Mouse (Mus musculus) 3134 (cell line): Measurements from ENCODE around the gene Fam20a.

Source experiments
- DNase-seq: peaks from one replicate; pipeline ENCODE4 v3.0.0-alpha.2; 2011; ENCODE audit warnings: low spot score; ENCODE audit not compliant: insufficient read length; ENCODE audit errors: extremely low read depth

Fam20a gene

DNA sequence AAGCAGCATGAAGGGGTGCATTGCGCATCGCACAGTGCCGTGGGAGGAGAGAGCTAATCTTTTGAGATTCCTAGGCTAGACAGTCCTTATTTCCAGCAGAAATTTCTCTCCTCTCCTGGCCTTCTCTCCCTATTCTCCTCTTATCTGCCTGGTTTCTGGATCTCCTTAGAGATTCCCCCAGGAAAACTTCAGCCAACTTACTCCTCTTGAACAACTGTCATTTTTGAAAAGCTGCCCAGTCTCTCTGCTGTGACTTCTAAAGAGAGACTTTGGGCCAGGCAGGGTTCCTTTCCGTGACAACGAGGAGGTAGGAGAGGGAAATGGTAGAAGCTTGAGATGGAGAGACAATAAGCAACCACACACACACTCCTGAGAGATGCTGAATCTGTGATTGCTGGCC is 4.6 kb downstream of the Fam20a start:
- DNase-seq: no peak

DNA sequence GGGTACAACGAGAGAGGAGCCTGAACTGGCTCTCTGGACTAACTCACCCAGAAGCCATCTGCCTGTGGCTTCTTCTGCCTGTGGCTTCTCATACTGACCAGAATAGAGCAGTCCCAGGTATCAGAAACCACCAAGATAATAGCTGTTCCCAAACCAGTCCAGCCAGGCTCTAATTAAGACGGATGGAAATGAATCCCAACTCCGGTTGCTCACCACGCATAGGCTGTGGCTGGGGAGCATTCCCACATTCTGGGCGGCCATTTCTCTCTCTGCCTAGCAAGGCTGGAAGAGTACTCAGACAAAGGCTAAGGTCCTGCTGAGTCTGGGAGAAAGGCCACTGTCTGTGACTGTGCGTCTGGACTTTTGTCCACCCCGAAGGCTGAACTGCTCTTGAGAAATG is 5.1 kb downstream of the Fam20a start:
- DNase-seq: no peak

DNA sequence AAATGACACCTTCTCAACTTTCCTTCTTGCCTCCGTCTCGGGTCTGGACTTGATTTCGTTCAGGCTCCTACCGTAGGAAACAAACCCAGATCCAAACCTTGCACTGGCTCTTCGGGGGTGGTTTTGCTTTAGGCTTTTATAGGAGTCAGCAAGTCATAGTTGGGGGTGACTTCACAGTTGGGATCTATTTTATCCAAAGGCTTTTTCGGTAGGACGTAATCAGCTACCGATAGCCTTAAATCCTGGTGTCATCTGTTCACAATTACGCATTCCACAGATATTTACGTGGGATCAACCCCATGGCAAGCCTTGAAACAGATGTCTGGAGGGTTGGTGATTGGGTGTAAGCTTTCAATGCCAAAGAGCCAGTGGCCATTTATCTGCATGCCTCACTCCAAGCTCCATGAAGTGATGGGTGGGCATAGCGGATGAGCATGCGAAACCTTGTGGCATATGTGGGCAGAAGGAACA is 6.7 kb downstream of the Fam20a start:
- no peak for DNase-seq

DNA sequence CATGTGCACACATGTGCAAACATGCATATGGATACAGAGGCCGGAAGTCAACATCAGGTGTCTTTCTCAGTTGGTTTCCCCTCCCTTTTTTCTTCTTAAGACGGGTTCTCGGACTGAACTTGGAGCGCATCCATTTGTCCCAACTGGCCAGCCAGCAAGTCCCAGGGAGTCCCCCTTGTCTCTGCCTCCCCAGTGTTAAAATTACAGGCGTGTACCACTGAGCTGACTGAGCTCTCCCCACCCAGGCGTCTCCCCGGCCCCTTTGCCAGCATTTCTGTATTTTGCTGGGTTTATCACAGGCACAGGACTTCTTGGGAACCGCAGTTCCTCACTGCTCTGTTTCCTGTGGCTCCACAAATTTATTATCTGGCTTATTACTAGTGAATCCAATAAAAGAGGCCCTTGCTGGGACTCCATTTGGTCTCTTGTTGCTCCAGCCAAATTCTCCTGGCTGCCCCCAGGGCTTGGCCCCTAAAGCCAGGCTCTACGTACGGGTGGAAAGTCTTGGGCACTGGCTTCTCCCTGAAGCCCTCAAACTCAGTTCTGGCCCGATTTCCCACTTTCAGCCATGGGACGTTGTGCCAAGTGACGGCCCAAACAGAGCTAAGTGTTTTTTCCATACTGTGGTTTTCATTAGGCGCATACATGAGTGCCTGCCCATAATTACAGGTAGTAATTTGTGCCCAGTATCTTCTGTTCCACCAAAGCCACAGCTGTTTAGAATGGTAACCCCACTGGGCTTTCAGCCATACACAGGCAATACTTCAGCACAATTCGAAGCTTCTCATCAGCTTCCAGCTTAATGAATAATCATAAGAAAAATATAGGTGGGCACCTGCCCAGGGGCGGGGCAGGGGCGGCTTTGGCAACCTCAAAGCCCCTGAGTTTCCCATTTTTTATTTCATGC is 7.5 kb downstream of the Fam20a start:
- no peak for DNase-seq

DNA sequence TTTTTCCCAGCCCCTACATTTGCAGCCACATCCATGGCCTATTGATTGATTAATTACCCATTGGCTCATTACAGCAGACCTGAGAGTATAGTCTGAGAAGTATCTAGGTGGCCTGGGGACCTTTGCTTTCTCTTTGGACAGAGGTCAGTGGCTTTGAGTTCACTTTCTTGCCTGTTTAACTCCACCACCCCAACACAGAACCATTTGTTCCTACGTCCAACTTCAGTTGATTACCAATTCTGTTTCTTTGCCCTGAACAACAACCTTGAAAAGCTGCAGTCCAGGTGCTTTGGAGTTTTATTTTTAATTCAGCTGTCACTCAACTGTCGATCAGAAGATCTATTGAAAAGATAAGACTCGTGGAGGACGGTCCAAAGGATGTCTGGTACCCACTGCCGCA is 12.6 kb downstream of the Fam20a start:
- no peak for DNase-seq

DNA sequence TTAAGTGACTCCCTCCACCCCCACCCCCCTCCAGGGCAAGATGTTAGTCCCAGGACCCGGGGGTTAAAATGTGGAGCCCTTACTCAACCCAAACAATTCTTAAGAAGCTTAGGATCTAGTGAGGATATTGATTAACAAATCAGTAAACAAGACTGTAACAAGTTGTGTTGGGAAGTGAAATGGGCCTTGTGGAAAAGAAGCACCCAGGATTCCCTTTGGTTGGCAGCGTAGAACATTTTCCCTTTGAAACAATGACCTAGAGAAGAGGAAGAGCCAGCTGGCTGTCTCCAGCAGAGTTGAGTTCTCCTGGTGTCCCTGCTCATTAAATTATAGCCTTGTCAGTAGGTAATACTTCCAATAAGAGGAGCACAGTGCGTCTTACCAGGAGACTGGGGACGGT is 13.3 kb downstream of the Fam20a start:
- no peak for DNase-seq

DNA sequence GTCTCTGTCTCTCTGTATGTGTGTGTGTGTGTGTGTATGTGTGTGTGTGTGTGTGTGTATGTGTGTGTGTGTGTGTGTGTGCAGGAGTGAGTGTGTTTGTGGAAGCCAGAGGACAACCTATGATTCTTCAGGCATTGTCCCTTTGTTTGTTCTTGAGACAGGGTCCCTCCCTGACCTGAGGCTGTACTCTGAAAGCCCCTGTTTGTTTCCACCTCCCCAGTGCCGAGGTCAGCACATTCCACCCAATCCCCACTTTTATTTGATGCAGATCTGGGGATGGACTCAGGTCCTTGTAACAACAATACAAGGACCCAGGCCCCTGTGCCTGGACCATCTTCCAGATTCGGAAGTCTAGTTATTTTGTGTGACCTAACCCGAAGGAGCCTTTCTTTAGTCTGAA is 14.6 kb downstream of the Fam20a start:
- DNase-seq: no peak

DNA sequence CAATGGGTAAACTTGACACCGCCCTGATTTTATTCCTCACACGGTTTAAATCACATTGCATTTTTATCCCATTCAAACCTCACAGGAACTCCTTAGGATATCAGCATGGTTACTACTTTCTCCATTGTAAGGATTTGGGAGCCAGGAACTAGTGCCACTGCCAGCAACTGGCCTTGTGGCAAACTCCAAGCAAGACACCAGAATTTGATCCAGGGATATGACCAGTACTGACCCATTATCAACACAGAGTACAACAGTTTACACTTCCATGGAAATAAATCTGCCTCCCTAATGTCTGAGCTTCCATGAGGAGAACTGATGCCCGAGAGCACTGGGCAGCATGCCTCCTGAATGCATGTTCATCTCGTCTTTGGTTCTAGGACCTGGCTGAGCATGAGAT is 15.5 kb downstream of the Fam20a start:
- DNase-seq: no peak

DNA sequence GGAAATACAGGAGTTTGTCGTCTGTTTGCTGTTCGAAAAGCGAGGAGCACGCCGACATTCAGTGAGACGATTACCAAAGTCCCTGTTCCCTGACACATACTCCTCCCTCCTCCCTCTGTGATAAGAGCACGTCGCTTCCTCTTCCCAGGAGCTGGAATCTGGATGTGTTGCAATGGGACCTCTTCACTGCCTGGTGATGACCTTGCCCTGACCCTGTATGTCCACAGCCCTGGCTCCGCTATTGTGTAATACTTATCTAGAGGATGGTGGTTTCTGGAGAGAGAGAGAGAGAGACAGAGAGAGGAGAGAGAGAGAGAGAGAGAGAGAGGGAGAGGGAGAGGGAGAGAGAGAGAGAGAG is 16.0 kb downstream of the Fam20a start:
- DNase-seq: no peak

DNA sequence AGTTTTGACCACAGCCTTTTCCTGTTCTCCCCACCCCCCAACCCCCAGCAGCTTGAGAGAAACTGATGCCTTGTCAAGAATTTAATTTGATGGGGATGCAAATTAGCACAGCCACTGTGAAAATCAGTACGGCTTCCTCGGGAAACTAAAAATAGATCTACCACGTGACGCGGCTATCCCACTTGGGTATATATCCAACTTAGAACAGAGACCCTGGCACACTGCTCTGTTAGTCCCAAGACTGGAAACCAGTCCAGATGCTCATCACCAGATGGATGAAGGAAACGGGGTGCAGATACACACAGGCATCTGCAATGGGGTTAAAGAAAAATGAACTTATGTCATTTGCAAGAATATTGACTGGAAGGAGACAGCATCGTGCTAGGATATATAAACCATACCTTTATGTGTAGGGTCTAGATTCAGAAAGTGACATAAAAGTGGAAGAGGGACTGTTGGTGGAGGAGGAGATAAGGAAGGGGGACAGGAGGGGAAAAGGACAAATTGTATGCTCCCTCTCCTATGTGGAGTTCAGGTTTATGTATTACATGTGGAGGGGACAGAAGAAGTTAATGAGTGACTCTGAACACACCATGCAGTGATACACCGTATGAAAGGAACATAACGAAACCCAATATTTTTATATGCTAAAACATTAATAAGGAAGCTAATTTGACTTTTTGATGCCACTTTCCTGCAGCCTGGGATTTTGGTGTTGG is 16.6 kb downstream of the Fam20a start:
- no peak for DNase-seq

DNA sequence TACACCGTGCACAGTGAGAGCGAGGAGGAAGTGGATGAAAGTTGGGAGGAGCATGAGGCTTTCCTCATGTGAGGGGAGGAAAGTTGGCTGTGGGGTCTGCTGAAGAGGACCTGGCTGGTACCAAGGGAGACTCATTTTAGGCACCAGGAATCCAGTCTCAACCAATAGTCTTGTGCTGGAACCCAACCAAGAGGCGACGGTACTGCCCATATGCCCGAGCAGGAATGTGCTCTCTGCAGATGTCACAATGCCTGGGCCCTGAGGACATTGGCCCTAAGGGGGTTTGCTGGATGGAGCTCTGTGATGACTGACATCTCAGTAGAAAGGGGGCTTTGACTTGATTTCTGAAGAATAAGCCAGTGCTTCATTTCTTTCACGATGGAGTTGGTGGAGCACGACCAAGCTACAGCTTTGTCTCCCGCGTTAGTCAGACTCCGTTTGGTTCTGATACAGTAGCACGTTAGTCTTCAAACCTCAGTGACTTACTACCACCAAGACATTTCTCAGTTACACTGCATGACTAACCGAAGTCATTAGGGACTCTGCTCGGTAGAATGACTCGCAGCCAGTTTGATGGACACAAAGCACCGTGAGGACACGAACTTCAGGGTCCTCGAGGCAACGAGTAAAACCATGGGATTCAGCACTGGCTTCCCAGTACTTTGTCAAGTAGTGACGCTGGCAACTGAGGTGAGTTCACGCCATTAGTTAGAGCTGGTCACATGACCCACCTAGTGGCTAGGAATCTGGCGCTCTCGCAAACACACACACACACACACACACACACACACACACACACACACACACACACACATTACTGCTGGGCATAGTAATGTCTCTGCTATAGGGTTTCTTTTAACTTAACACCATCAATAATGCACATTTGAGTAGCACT is 17.5 kb downstream of the Fam20a start:
- DNase-seq: no peak

DNA sequence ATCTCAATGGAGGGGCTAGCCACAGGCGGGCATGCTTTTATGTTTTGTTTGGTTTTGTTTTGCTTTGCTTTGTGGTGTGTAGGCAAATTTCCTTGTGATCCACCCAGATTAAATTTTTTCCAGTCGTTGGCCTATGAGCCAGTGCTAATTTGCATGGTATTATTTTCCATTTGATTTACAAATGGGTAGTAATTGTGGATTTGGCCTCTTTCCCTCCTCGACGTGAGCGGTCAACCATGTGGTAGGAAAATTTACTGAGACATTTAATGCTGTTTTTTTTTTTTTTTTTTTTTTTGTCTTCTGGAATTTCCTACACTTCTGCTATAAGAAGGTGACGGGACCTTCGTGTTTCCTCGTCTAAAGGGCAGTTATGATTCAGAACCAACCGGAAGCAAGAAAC is 18.2 kb downstream of the Fam20a start:
- no peak for DNase-seq

DNA sequence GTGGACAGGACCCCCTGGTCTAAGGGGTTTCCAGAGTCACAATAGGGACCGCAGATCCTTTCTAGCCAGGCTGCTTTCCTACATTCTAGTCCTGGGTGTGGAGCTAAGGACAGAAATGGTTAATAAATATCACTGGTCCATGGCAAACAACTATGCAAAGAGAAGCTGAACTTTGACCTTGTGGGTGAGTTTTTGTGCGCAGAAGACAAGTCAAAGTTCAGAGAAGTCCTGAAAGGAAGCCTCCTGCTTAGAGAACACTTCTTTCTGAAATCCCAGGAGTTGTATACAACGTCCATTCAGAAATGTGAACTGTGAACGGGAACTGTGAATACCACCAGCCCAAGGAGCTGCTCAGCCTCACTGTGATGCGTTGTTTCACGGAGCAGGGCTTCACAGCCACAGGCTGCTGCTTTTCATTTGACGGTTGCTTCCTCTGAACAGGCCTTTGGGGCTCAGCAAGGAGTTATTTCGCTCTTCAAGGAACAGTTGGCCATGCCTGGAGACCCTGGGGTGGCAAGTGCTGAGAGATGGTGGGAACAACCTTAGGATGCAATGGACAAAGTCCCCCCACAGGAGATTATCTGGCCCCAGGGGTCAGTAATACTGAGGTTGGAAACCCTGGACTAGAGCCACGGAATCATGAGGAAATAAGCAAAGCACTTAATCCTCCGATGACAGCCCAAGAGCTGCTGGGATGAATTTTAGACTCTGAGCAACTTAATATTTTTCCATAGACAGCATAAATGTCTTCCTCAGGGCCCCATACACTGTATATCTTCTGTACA is 19.9 kb downstream of the Fam20a start:
- DNase-seq: no peak

DNA sequence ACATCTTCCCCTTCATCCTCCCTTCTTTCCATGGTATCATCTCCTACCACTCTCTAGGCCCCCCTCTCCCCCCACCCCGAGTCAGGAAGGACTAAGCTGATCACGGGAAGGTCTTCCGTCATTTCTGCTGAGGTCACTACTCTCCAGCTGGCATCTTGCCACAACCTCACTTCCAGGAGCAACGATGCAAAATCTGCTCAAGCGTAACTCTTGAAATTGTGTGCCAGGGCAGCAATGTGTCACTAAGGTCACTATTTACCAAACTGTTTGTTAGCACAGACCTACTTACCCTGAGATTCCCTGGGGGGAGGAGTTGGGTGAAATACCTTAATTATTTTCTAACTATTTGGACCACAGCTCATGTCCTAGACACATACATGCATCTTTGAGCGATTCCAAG is 21.3 kb downstream of the Fam20a start:
- DNase-seq: no peak

DNA sequence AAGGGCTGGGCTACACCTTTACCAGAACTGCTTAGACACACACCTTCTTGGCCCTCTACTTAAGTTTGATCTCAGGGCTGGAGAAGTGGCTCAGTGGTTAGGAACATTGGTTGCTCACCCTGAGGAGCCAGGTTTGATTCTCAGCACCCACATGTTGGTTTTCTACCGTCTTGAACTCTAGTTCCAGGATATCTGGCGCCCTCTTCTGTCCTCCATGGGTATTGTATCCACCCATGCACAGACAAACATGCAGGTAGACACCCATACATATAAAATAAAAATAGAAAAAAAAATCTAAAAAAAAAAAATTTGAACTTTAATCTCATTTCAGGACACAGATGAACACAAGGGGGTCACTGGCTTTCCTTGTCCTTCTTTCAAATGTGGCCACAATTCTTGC is 22.3 kb downstream of the Fam20a start:
- no peak for DNase-seq

DNA sequence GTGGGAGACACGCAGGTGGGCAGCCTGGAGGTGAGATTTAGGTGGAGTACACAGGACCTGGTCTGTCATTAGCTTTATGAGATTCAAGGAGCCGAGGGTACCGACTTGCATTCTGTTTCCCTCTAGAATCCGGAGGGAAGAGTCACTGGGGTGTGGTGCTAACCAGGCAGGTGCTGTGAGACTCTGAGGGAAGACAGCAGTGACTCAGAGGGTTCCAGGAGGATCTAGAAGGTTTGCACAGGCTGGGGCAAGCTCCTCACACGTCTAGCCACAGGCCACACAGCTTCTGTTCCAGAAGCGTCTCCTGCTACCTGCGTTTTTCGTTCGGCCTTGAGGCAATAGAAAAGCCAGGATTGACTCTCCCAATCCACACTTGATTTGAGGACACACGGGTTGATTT is 23.3 kb downstream of the Fam20a start:
- no peak for DNase-seq

DNA sequence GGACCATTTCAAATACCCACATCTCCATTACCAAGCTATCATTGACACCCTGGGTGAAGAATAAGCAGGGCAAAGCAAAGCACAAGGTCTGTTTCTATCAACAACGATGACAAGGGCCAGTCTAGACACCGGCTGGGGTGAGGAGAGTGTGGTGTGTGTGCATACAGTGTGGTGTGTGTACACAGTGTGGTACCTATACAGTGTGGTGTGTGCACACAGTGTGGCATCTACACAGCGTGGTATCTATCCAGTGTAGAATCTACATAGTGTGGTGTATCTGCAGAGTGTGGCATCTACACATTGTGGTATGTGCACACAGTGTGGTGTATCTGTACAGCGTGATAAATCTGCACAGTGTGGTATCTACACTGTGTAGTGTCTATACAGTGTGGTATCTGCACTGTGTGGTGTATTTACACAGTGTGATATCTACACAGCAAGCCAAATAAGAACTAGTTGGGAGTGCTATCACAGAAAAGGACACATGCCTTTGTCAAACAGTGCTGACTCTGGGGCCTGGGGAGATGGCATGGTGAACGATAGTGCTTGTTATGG is 24.9 kb downstream of the Fam20a start:
- no peak for DNase-seq

DNA sequence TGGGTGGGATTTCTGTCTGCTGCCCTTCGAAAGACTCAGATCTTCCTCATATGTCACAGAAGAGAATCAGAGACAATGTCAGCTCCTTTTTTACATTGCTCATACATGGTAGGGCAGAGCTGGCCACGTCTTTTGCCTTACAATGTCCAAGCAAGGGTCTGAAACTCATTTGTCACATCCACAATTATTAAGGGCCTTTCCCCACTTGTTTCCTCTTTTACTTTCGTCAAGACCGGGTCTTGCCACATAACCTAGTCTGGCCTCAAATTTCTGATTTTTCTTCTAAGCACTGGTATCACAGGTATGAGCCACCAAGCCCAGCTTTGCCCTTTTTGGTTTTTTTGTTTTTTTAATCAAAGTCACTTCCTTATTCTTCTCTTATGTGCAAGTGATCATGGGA is 25.6 kb downstream of the Fam20a start:
- DNase-seq: no peak

DNA sequence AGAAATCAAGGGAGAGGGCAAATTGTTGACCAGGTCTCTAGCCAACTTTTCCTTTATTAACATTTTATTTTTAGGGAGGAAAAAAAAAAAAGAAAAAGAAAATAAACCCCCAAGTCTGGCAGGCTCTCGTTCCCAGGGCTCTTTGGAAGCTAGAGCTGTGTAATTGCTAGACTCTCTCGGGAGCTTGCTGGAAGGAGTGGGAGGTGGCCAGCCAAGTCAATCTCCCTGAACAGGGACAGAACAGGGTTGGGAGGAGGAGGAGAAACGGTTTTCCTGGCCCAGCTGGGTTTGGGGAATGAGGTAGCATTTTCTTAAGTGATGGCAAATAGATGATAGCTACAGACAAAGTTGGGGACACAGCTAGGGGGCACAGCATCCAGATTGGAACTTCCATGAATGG is 29.3 kb downstream of the Fam20a start:
- DNase-seq: no peak

DNA sequence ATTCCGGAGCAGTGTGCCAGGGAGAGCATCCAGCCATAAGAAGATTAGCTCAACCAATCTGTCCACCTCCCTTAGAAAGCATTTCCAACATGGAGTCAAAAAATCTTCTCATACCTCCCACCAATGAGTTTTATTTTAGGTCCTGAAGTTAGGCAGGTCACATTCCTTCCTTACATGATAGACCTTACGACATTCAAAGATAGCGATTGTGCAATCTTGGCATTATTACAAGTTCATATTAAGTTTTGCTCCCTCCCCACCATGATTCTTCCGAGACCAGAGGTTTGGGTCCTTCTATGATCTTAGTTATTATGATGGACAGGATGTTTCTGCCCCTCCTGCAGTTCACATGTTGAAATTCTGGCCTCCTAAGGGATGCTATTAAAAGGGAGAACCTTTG is 32.5 kb downstream of the Fam20a start:
- no peak for DNase-seq
